Mouse (Mus musculus): ENCODE measurements at regions not wholly inside any gene's neighbourhood (a gene's known extent, or its start where the extent isn't known, plus 50 kb on each side); places are given as distances from the start of the nearest gene placed in this dataset.

DNA sequence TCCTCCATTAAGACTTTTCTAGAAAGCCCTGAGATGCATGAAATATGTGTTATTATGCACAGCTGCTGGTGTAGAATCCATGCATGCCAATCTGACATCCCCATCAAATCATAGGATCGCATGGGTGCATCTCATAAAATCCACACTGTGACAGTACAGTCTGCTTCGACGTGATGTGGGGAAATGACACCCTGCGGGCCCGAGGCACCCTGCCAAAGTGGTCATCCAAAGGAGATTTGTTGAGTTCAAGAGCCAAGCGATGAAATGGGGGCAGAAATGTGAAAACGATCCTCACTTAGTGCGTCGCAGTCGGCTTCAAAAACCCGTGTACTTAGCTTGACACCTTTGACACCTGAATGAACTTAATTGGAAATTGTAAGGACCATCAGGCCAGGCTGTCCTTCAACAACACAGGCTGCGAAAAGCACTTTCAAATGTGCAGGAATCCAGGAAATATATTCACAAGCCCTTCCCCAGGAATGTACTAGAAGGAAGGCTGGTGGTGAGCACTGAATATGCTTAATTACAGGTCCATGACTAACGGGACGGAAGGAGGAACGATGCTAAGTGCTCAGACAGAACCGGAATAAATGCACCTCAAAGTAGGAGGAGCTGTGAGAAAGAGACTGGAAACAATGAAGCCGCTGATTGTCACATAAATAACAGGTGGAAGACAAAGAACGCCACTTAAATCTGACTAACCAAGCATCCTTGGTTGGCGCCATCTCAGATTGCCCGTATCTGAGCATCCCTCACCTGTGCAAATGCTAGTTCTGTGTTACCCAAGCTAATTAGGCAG is 60.9 kb upstream of the Ppp2r5c start:
- no peak for TF ChIP-seq CTCF (IDR thresholded peaks at IDR 0.05; ENCODE audit: low read depth)
- no peaks in the 10 kb centered on the region for H3K36me3 ChIP-seq (ENCODE audit: insufficient read depth, low read length)
- no peak overlapping the region for H3K27ac ChIP-seq
- H3K9me3 ChIP-seq (ENCODE audit: low read length): no peaks in the 10 kb centered on the region
- no peaks in the 10 kb centered on the region for H3K27me3 ChIP-seq (ENCODE audit: insufficient read depth, low read length)
- no peak overlapping the region for H3K4me3 ChIP-seq (ENCODE audit: low read length)
- peak; percentile 35 for DNase-seq (ENCODE audit: low spot score)
- WGBS: 63% methylated on average over 20 of the region's 20 CpGs
- no peak overlapping the region for H3K4me2 ChIP-seq (ENCODE audit: low read depth, low read length)
- no peak for ATAC-seq
- H3K4me1 ChIP-seq (ENCODE audit: insufficient read depth, low read length): no peaks in the 10 kb centered on the region
- no peak overlapping the region for H3K9ac ChIP-seq (replicated peaks; ENCODE audit: low read length)

GRCm38 (mm10) chr12:110387056-110387455 is 59.9 kb upstream of the Ppp2r5c start:
- no peak for TF ChIP-seq CTCF (IDR thresholded peaks at IDR 0.05; ENCODE audit: low read depth)
- Histone ChIP-seq H3K4me3 (ENCODE audit: low read length) (no peak overlapping the region), H3K9me3 (ENCODE audit: low read length) (no peaks in the 10 kb centered on the region), H3K36me3 (ENCODE audit: insufficient read depth, low read length) (no peaks in the 10 kb centered on the region), H3K9ac (replicated peaks; ENCODE audit: low read length) (no peak overlapping the region), H3K27me3 (ENCODE audit: insufficient read depth, low read length) (no peaks in the 10 kb centered on the region), H3K4me2 (ENCODE audit: low read depth, low read length) (no peak overlapping the region), H3K27ac (no peak overlapping the region), H3K4me1 (ENCODE audit: insufficient read depth, low read length) (no peaks in the 10 kb centered on the region)
- DNase-seq (ENCODE audit: low spot score) (no peak), ATAC-seq (no peak)
- WGBS: 55% methylated on average over 11 of the region's 11 CpGs

DNA sequence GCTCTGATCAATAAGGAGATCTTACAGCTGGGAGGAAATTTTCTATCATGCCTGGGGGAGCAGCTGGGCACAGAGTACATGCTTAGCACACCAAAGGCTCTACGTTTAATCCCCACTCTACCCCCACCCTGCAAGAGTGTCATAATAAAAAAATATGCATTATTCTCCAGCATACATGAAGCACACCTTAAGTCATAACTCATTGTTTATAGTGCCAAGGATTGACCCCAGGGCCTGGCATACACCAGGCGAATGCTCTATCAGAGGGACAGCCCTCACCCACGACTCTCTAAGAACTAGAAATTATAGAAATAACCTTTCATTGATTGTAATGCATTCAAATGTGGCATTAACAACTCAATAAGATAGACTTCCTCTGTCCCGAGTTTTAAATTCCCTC is 59.4 kb upstream of the Ppp2r5c start:
- ATAC-seq (no peak), DNase-seq (ENCODE audit: low spot score) (no peak)
- Histone ChIP-seq H3K4me1 (ENCODE audit: insufficient read depth, low read length) (no peaks in the 10 kb centered on the region), H3K36me3 (ENCODE audit: insufficient read depth, low read length) (no peaks in the 10 kb centered on the region), H3K9ac (replicated peaks; ENCODE audit: low read length) (no peak overlapping the region), H3K27ac (no peak overlapping the region), H3K4me3 (ENCODE audit: low read length) (no peak overlapping the region), H3K27me3 (ENCODE audit: insufficient read depth, low read length) (no peaks in the 10 kb centered on the region), H3K4me2 (ENCODE audit: low read depth, low read length) (no peak overlapping the region), H3K9me3 (ENCODE audit: low read length) (no peaks in the 10 kb centered on the region)
- TF ChIP-seq CTCF (IDR thresholded peaks at IDR 0.05; ENCODE audit: low read depth): no peak
- WGBS: 61% methylated on average over 4 of the region's 4 CpGs

- Histone ChIP-seq H3K27ac (no peak overlapping the region), H3K4me3 (ENCODE audit: low read length) (no peak overlapping the region), H3K4me2 (ENCODE audit: low read depth, low read length) (no peak overlapping the region), H3K27me3 (ENCODE audit: insufficient read depth, low read length) (no peaks in the 10 kb centered on the region), H3K36me3 (ENCODE audit: insufficient read depth, low read length) (no peaks in the 10 kb centered on the region), H3K9me3 (ENCODE audit: low read length) (no peaks in the 10 kb centered on the region), H3K4me1 (ENCODE audit: insufficient read depth, low read length) (no peaks in the 10 kb centered on the region), H3K9ac (replicated peaks; ENCODE audit: low read length) (no peak overlapping the region)
- DNase-seq (ENCODE audit: low spot score) (no peak), ATAC-seq (no peak)
- 77% methylated on average over 12 of the region's 12 CpGs for WGBS
- no peak for TF ChIP-seq CTCF (IDR thresholded peaks at IDR 0.05; ENCODE audit: low read depth)
Measured at GRCm38 (mm10) chr12:110389439-110389838, 57.5 kb upstream of the Ppp2r5c start.

DNA sequence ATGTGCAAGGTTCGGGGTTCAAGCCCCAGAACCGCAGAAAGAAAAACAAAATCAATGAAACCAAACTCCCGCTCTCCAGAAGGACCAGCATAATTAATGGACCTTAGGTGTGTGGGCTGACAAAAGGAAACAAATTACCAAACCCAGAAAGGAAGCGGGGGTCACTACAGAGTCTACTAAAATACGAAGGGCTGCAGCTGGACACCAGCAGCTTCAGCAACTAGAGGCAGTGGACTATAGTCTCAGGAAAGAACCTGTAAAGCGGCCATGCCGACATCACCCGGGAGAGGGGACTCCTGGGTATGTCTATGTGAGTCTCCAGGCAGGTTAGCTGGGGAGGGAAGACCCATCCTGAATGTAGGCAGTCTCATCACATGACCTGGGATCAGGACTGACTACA is 55.5 kb upstream of the Ppp2r5c start:
- WGBS: 88% methylated on average over 8 of the region's 8 CpGs
- ATAC-seq (no peak), DNase-seq (ENCODE audit: low spot score) (no peak)
- H3K36me3 ChIP-seq (ENCODE audit: insufficient read depth, low read length): no peaks in the 10 kb centered on the region
- no peaks in the 10 kb centered on the region for H3K9me3 ChIP-seq (ENCODE audit: low read length)
- H3K27me3 ChIP-seq (ENCODE audit: insufficient read depth, low read length): no peaks in the 10 kb centered on the region
- no peak overlapping the region for H3K27ac ChIP-seq
- no peak overlapping the region for H3K4me2 ChIP-seq (ENCODE audit: low read depth, low read length)
- TF ChIP-seq CTCF (IDR thresholded peaks at IDR 0.05; ENCODE audit: low read depth): no peak
- no peaks in the 10 kb centered on the region for H3K4me1 ChIP-seq (ENCODE audit: insufficient read depth, low read length)
- no peak overlapping the region for H3K9ac ChIP-seq (replicated peaks; ENCODE audit: low read length)
- H3K4me3 ChIP-seq (ENCODE audit: low read length): no peak overlapping the region

DNA sequence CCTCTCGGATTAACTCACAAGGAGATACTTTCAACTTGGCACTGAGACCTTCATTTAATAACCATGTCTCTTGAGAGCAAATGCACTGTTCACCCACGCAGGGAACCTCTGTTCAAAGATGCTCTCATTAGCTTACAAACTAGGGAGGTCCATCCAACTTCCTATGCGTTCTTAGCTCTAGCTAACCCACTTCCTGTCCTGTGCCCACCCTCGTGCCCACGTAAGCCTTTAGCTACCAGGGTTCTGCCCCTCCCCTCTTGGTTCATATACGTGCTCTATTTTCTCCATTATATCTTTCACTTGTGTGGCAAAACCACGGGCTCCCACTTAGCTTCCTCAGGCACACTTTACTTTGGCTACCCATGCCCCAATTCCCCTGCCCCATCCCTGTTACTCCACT is 53.4 kb upstream of the Ppp2r5c start:
- Histone ChIP-seq H3K9ac (replicated peaks; ENCODE audit: low read length) (no peak overlapping the region), H3K9me3 (ENCODE audit: low read length) (no peaks in the 10 kb centered on the region), H3K4me1 (ENCODE audit: insufficient read depth, low read length) (no peaks in the 10 kb centered on the region), H3K27ac (no peak overlapping the region), H3K4me3 (ENCODE audit: low read length) (no peak overlapping the region), H3K27me3 (ENCODE audit: insufficient read depth, low read length) (no peaks in the 10 kb centered on the region), H3K4me2 (ENCODE audit: low read depth, low read length) (no peak overlapping the region), H3K36me3 (ENCODE audit: insufficient read depth, low read length) (no peaks in the 10 kb centered on the region)
- ATAC-seq: no peak
- 78% methylated on average over 7 of the region's 7 CpGs for WGBS
- TF ChIP-seq CTCF (IDR thresholded peaks at IDR 0.05; ENCODE audit: low read depth): no peak
- DNase-seq (ENCODE audit: low spot score): no peak
